Mouse (Mus musculus) 3T3-L1 (cell line): ENCODE measurements around the gene A730049H05Rik.
A peak's percentile ranks its signal among the peaks of the same experiment; 100 is the strongest.

Experiments
- DNase-seq: peaks from one replicate; pipeline ENCODE4 v3.0.0-alpha.2; 2015; ENCODE audit warnings: low read depth, low spot score

Gene A730049H05Rik

GRCm38 (mm10) chr6:92816311-92816751, at the start of gene A730049H05Rik:
TSS of gene A730049H05Rik (plus strand) at chr6:92816478.
- no peak for DNase-seq

GRCm38 (mm10) chr6:92776356-92776755, 39.9 kb upstream of the A730049H05Rik start:
- DNase-seq = peak; percentile 80

- no peak for DNase-seq
Measured at GRCm38 (mm10) chr6:92779140-92779934, 36.9 kb upstream of the A730049H05Rik start.

GRCm38 (mm10) chr6:92779935-92780205, 36.4 kb upstream of the A730049H05Rik start:
- no peak for DNase-seq

- no peak for DNase-seq
Measured at GRCm38 (mm10) chr6:92781446-92781845, 34.8 kb upstream of the A730049H05Rik start.

GRCm38 (mm10) chr6:92784782-92785181, 31.5 kb upstream of the A730049H05Rik start:
- peak; percentile 80 for DNase-seq

- DNase-seq = no peak
Measured at GRCm38 (mm10) chr6:92786701-92787375, 29.4 kb upstream of the A730049H05Rik start.

- DNase-seq = peak; percentile 85
Measured at GRCm38 (mm10) chr6:92787376-92787712, 28.9 kb upstream of the A730049H05Rik start.

GRCm38 (mm10) chr6:92793804-92794203, 22.5 kb upstream of the A730049H05Rik start:
- DNase-seq = no peak

- DNase-seq = no peak
Measured at GRCm38 (mm10) chr6:92801462-92801861, 14.8 kb upstream of the A730049H05Rik start.

GRCm38 (mm10) chr6:92802421-92802820, 13.9 kb upstream of the A730049H05Rik start:
- DNase-seq = no peak

GRCm38 (mm10) chr6:92803213-92803612, 13.1 kb upstream of the A730049H05Rik start:
- no peak for DNase-seq

- no peak for DNase-seq
Measured at GRCm38 (mm10) chr6:92804254-92804971, 11.9 kb upstream of the A730049H05Rik start.

GRCm38 (mm10) chr6:92809818-92810217, 6.5 kb upstream of the A730049H05Rik start:
- no peak for DNase-seq

- DNase-seq = no peak
Measured at GRCm38 (mm10) chr6:92810628-92811027, 5.7 kb upstream of the A730049H05Rik start.

GRCm38 (mm10) chr6:92811566-92811965, 4.7 kb upstream of the A730049H05Rik start:
- DNase-seq = no peak

- DNase-seq = no peak
Measured at GRCm38 (mm10) chr6:92812702-92813370, 3.4 kb upstream of the A730049H05Rik start.

- DNase-seq = no peak
Measured at GRCm38 (mm10) chr6:92817661-92818060, 1.4 kb downstream of the A730049H05Rik start.

GRCm38 (mm10) chr6:92821606-92822005, 5.3 kb downstream of the A730049H05Rik start:
- DNase-seq = no peak

- peak; percentile 50 for DNase-seq
Measured at GRCm38 (mm10) chr6:92822006-92822405, 5.7 kb downstream of the A730049H05Rik start.

GRCm38 (mm10) chr6:92823991-92824390, 7.7 kb downstream of the A730049H05Rik start:
- DNase-seq = no peak

GRCm38 (mm10) chr6:92826561-92826960, 10.3 kb downstream of the A730049H05Rik start:
- peak; percentile 63 for DNase-seq
